Mouse (Mus musculus) erythroblast, embryonic 14.5 days (primary cell): Measurements from ENCODE around the gene Dph2.

Experiments used
- GATA1 ChIP-seq: IDR thresholded peaks from 2 replicates; pipeline ENCODE4 v1.6.1; 2012; ENCODE audit warnings: low read length, inconsistent platforms, mixed read lengths
- TAL1 ChIP-seq: IDR thresholded peaks from 3 replicates; pipeline ENCODE4 v1.6.1; 2012; ENCODE audit warnings: low read length, inconsistent platforms, mixed read lengths

GRCm38 (mm10) chr4:117839366-117839765, 52.5 kb downstream of the Dph2 start:
- TF ChIP-seq GATA1 (no peak), TAL1 (no peak)
